Mouse (Mus musculus) thymus, postnatal 10 days (tissue): ENCODE data around the gene Kng2.
"Not testable (repeated sequence)": the region's sequence is repeated elsewhere in the genome, so short reads cannot be mapped to it uniquely, and the experiment has no call there.

ENCODE experiments used
- DNase-seq, 2 experiments: peaks; one replicate each; pipeline ENCODE4 v3.0.0; 2021; ENCODE audit warnings: low spot score in 2 of 2

The Kng2 gene

DNA sequence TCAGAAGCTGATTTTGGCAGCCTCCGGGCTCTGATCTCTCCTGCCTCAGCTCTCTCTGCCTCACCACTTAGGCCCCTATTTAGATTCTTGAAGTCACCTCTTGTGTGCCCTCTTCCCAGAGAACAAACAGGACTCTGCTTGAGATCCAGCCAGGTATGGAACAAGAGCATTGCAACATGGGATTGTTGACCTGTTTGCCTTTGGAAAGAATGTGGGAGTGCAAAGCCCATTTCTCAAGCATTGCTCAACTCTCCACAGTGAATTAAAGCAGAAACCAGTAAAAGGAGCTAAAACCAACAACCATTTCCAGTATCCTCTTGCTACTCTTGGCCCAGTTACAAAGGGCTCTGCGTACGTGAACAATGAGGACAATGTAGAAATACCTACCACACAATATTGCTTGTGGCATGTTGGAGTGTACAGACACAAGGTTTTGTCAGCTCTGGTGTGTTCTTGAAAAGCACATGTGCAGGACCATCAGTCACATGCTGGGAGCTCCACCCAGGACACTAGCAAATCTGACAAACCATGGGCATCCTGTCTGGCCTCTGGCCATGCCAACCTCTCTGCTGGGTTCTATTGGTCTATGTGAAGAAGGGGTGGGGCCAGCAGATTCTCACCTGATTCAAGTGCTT is at the start of gene Kng2:
Kng2 (minus strand) TSS at position 517 of the 635 bp plus-strand sequence.
- not testable (repeated sequence) for DNase-seq

- not testable (repeated sequence) for DNase-seq
Observed at GRCm38 (mm10) chr16:23077516-23077915, 48.2 kb upstream of the Kng2 start.

DNA sequence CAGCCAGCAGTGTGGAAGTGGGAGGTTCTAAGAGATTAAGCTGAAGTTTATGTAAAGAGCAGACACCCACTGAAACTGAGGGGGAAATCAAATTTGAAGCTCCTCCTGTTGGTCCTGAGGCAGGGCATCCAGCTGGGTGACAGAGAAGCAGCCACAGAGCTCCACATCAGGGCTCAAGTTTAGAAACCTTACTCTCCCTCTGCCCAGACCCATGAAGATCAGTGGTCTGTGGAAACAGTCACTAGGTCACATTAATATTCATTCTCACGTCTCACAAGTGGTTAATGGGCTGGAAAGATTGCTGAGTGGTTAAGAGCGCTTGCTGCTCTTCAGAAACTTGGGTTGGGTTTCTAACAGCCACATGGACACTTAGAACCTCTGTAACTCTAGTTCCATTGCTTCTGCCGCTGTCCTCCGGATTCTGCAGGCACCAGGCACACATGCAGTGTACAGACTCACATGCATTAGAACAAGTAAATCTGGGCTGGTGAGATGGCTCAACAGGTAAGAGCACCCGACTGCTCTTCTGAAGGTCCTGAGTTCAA is 31.6 kb upstream of the Kng2 start:
- not testable (repeated sequence) for DNase-seq

DNA sequence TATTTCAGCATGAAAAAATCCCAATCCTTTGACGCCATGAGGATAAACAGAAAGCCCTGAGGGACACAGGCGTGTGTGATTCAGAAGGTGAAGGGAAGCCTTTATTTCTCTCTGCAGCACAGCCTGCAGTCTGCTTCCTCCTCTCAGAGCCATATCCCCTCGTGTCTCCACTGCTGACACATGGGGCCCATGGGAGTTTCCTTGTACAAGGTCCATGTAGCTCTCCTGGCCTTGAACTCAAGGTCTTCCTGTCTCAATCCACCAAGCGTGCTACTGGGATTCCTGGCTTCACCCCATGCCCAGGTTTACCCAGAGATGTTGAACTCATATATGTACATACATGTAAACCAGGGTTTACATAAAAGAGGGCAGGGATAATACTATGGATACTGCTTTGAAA is 30.3 kb upstream of the Kng2 start:
- DNase-seq = not testable (repeated sequence)

DNA sequence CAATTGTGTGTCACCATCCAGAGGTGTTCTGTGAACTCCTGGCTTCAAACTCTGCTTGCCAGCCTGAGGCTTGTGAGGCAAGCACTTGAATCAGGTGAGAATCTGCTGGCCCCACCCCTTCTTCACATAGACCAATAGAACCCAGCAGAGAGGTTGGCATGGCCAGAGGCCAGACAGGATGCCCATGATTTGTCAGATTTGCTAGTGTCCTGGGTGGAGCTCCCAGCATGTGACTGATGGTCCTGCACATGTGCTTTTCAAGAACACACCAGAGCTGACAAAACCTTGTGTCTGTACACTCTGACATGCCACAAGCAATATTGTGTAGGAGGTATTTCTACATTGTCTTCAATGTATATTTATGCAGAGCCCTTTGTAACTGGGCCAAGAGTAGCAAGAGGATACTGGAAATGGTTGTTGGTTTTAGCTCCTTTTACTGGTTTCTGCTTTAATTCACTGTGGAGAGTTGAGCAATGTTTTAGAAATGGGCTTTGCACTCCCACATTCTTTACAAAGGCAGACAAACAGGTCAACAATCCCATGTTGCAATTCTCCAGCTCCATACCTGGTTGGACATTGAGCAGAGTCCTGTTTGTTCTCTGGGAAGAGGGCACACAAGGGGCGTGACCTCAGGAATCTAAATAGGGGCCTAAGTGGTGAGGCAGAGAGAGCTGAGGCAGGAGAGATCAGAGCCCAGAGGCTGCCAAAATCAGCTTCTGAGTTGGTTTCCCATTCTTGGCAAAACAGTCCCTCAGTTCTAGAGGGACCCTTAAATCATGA is 28.6 kb upstream of the Kng2 start, which contains the start of gene Kng1:
Kng1 (plus strand) TSS at position 198 of the 780 bp plus-strand sequence.
- not testable (repeated sequence) for DNase-seq

GRCm38 (mm10) chr16:23046319-23046718 is 17.0 kb upstream of the Kng2 start:
- no peak for DNase-seq

- no peak for DNase-seq
Observed at GRCm38 (mm10) chr16:23040876-23041275, 11.6 kb upstream of the Kng2 start.

DNA sequence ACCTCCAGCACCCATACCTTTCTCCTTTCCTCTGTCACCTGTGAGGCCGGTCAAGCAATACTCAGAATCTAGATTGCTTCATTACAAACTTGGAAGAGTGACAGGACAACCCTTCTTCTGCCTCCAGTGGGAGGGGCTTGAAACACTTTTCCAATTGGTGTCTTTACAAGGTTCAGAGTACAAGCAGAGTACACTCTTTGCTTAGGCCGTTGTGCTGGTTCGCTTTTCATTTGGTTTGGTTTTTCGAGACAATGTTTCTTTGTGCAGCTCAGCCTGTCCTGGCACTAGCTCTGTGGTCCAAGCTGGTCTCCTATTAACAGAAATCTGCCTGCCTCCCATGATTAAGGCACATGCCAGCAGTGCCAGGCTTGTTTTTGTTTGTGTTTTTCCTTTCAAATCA is 10.0 kb upstream of the Kng2 start:
- DNase-seq = no peak

DNA sequence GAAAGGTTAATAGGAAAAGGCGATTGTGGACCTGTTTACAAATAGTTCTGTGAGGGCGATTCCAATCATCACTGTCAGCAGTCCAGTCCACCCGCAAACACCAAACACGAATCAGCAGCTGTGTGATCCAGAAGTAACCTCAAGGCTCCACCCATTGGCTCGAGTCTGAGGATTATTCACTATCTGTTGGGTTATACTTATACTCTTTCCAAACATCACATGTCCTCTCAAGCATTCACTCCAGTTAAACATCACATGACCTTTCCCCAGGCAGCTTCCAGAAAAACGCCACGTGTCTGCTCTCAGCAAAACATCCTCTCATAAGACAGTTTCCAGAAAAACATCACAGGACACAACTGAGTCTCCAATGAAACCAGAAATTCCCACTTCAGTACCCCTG is 8.5 kb upstream of the Kng2 start:
- DNase-seq = no peak

DNA sequence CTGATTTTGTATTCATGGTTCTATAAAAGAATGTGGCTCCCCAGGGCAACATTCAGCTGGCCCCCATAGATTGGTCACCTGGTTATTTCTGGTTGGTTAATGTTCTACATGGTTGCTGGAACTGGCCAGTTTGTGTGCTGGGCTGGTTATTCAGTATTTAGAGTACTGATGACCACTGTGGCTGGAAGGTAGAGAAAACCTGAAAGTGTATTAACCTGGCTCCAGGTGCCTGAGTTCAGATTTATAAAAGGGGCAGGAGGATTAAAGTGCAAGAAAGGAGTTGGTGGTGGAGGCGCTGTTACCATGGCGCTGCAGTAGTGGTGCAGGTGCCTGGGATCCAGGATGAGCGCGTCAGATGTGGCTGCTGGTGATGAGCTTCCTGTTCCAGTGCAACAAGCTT is 4.4 kb upstream of the Kng2 start:
- no peak for DNase-seq

GRCm38 (mm10) chr16:23030673-23031435 is 1.6 kb upstream of the Kng2 start:
- DNase-seq = no peak

DNA sequence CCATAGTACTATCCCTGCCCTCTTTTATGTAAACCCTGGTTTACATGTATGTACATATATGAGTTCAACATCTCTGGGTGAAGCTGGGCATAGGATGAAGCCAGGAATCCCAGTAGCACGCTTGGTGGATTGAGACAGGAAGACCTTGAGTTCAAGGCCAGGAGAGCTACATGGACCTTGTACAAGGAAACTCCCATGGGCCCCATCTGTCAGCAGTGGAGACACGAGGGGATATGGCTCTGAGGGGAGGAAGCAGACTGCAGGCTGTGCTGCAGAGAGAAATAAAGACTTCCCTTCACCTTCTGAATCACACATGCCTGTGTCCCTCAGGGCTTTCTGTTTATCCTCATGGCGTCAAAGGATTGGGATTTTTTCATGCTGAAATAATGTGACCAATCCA is 1.9 kb downstream of the Kng2 start:
- not testable (repeated sequence) for DNase-seq

- DNase-seq = no peak
Observed at GRCm38 (mm10) chr16:23026582-23026981, 2.7 kb downstream of the Kng2 start.

GRCm38 (mm10) chr16:23025111-23025510 is 4.2 kb downstream of the Kng2 start:
- no peak for DNase-seq

DNA sequence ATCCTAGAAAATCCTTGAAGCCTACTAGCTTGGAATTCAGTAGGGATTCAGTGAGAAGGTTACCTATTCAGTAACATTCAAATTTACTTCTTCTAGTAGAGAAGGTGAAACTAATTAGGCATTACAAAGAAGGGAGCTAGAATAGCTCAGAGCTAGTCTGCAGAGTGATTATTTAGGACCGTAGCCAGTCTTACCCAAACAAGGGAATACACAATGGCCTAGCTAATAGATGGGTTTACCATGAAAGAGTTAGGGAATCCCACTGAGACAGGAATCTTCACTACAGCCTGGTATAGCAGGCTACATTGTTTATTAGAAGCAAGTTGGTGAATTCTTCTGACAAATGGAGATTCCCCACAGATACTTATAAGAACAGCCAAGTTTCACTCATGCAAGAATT is 8.7 kb downstream of the Kng2 start:
- DNase-seq = not testable (repeated sequence)

DNA sequence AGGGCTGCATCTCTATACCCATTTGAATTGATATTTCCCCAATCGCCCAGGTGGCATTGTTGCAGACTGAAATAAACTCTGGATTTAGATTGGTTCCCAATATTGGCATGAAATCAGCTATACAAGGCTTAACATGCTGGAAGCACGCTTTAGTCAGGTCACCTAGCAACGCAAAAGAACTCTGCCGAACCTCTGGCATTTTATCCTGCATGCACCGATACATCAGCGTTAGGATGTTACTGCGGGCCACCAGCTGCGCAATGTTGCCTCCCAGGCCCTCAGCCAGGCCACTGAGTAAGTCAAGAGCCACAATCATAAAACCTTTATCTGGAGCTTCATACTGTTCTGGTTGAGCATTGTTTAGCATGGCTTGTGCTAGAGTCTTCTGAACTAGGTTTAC is 14.6 kb downstream of the Kng2 start:
- not testable (repeated sequence) for DNase-seq

DNA sequence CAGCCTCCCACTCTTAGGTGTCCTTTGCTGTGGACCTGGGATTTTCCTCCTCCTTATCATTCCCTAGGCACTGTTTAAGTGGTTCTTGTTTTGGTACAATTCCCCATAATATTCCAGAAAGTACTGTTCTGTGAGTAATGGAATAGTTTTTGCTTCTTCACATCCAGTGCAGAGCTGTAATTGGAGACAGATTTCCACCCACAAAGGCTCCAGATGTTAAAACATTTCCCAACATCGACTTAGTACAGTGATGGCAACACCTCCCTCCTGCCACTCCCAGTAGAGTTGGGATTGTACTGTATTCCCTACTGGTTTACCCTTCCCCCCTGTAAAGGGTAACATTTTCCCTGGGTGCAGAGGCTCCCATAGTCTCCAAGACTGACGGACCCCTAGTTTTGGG is 15.5 kb downstream of the Kng2 start:
- not testable (repeated sequence) for DNase-seq

DNA sequence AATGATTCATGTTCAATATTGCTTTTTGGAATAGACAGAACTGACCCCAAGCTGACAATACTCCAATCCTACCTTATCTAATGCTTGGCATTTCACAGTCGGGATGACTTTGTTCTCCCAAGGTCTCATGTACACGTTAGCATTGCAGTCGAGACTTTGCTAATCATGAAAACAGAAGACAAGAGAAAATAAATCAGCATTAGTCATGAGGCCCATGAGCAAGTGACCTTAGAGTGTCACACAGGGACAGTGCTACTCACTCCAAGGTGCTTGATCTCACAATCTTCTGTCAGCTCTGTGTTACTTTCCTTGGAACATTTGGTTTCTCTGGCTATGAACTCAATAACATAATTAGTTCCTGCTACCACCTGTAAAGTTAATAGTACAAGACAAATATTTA is 32.3 kb downstream of the Kng2 start:
- DNase-seq = not testable (repeated sequence)

DNA sequence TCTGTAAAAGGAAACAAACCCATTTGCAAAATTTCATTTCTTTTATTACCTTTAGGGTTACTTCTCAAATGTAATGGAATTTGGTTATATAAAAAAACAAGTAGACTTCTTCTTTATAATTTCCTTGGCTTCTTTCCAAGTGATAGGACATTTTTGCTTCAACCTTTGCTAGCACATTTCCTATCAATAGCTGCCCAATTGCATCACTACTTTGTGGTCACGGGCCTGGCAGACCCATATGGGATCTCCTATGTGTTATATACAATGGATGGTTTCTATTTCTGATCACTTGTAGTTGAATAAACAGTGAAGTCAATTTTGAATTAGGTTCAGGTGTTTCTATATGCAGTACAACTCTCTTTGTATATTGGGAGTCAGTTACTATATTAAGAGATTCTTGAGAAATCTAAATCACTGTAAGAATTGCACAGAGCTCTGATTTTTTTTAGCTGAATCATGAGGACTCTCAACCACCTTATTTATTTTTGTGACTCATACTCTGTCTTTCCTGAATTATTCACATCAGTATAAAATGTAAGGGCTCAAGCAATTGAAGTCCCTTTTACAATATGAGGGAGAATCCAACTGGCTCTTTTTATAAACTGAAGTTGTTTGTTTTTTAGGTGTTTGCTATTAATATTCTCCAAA is 61.8 kb downstream of the Kng2 start:
- no peak for DNase-seq

DNA sequence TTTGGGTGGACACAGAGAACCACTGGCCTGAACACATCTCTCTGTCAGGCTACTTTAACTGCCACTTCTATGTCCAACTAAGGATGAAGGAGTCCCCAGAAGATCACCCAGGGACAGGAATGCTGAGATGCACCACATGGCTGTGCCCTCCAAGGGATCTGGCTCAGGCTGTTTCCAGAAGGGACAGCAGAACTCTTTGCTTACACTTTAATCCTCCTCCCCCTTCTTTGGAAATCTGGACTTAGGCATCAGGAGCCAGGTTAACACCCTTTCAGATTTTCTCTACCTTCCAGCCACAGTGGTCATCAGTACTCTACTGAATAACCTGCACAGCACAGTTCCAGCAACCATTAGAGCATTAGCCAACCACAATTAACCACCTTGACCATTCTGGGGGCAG is 66.0 kb downstream of the Kng2 start:
- DNase-seq = no peak

DNA sequence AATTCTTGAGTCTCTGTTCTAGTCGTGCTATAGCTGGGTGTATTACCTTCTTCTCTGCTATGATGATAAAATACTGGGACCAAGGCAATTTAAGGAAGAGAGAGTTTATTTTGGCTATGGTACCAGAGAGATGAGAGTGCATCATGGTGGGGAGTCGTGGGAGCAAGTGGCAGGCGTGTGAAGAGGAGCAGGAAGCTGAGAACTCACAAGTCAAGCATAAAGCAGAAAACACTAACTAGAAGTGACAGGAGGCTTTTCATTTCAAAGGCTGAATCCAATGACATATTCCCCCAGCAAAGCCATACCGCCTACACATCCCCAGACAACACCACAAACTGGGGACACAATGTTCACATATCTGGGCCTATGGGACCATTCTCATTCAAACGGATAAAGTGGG is 67.0 kb downstream of the Kng2 start:
- DNase-seq = no peak

GRCm38 (mm10) chr16:22961073-22961472 is 68.2 kb downstream of the Kng2 start:
- DNase-seq = no peak
